12 mouse cellular contexts compared by ENCODE assay signal in genomic region chr12:106008348-106009050, GRCm38 (mm10). TPM values are rescaled to one million over a fixed set of nuclear protein-coding genes. Genes with fewer than 3 reads are reported as not detected.
DNase-seq lines count a peak whose midpoint lies in the region; ATAC-seq lines count a peak whose summit lies in the region.
"Had no signal": no experiment of that assay in that cellular context is flagged by ENCODE, and none has a peak within 500 bp of the region (broad histone marks: within the 10 kb centered on the region; RNA-seq: fewer than 3 reads in every experiment).

No protein-coding gene starts in this region.

- H3K4me1 ChIP-seq in heart, embryonic 16.5 days (ENCODE audit: control insufficient read depth, insufficient read depth, low read length) = peaks cover 15% of the 10 kb centered on the region
- H3K4me1 ChIP-seq: lung, embryonic 15.5 days had no signal

- H3K9me3 ChIP-seq in heart, embryonic 16.5 days (replicated peaks; ENCODE audit: control insufficient read depth, low read length) = 0 out of 2 replicates have a peak, but pooled peaks cover 2% of the 10 kb centered on the region
- H3K9me3 ChIP-seq: embryonic facial prominence, embryonic 10.5 days; lung, embryonic 15.5 days; stomach, embryonic 15.5 days had no signal

- WGBS in heart, embryonic 16.5 days = 47% methylated on average over 22 of the region's 22 CpGs

- H3K9ac ChIP-seq in heart, embryonic 16.5 days (ENCODE audit: low read length) = peak overlapping the region; percentile 50
- H3K9ac ChIP-seq: lung, embryonic 15.5 days; stomach, embryonic 15.5 days had no signal

- peak overlapping the region; percentile 12; the same call in 1 of the 2 replicates for H3K4me2 ChIP-seq in heart, embryonic 16.5 days (ENCODE audit: low read depth, low read length)
- H3K4me2 ChIP-seq: lung, embryonic 15.5 days; stomach, embryonic 15.5 days had no signal

- H3K4me3 ChIP-seq in heart, embryonic 16.5 days (ENCODE audit: low read length) = no peak overlapping the region
- H3K4me3 ChIP-seq: embryonic facial prominence, embryonic 10.5 days; gastrocnemius, adult 2 months; lung, embryonic 15.5 days; stomach, embryonic 15.5 days had no signal

- no peaks in the 10 kb centered on the region for H3K27me3 ChIP-seq in heart, embryonic 16.5 days (ENCODE audit: control insufficient read depth, insufficient read depth, low read length)
- H3K27me3 ChIP-seq: lung, embryonic 15.5 days; stomach, embryonic 15.5 days had no signal

- peak overlapping the region; percentile 88 for H3K27ac ChIP-seq in heart, embryonic 16.5 days (ENCODE audit: low read length)
- H3K27ac ChIP-seq: gastrocnemius, adult 2 months; lung, embryonic 15.5 days; stomach, embryonic 15.5 days had no signal

- peak; percentile 84 for DNase-seq in right cerebral cortex, adult 18-20 months
- DNase-seq in right cerebral cortex, postnatal 4 days = no peak
- peak; percentile 57 to 63 for DNase-seq in left cerebral cortex, postnatal 10 days (ENCODE audit: extremely low spot score in 1 of 2, low spot score in 2 of 2)
- DNase-seq in yolk sac, embryonic 10.5 days (ENCODE audit: low spot score) = no peak
- DNase-seq in lung, postnatal 4 days = no peak
- DNase-seq in neural tube, embryonic 10.5 days (ENCODE audit: extremely low spot score, low spot score) = no peak
- DNase-seq in urinary bladder, postnatal 36 days (ENCODE audit: low spot score in 2 of 2) = no peak
- DNase-seq: gastrocnemius, adult 2 months had no signal

- ATAC-seq in heart, embryonic 16.5 days (replicated peaks; ENCODE audit: extremely low read depth, insufficient read depth, low FRiP score) = peak; percentile 70

- no peaks in the 10 kb centered on the region for H3K36me3 ChIP-seq in heart, embryonic 16.5 days (ENCODE audit: control insufficient read depth, insufficient read depth)
- H3K36me3 ChIP-seq: lung, embryonic 15.5 days; stomach, embryonic 15.5 days had no signal

- intact Hi-C loops in left cerebral cortex, postnatal 10 days (cut with DNase I) = no loop called here

RNA-seq across cellular contexts. Expression of gene Vrk1, which starts 1.5 kb away (rescaled TPM):
- polyA plus RNA-seq in heart, embryonic 16.5 days (2015; fragmentation: Nextera tagmentation; extraction: Ambion mirVana) = 40.8 and 50.5 TPM in 2 replicates
- 10 to 100 TPM; 17.3 to 20.8 TPM for total RNA-seq in left cerebral cortex, postnatal 10 days (2021)

Comparison
In these comparisons a context has a peak if more than half of its experiments do, and no peak if none do; other contexts are left out.
1. DNase-seq: peak in right cerebral cortex, adult 18-20 months (single experiment) and left cerebral cortex, postnatal 10 days (2 of 2); none in right cerebral cortex, postnatal 4 days (single experiment), yolk sac, embryonic 10.5 days (single experiment), lung, postnatal 4 days (0 of 2), neural tube, embryonic 10.5 days (single experiment) and urinary bladder, postnatal 36 days (0 of 2).